Mouse (Mus musculus) myocyte (in vitro differentiated cells): ENCODE data around the gene Zcchc7. TPM values are rescaled to one million over a fixed set of nuclear protein-coding genes. Genes with fewer than 3 reads are reported as not detected.
A peak's percentile ranks its signal among the peaks of the same experiment; 100 is the strongest.

Experiments used
- H3K27me3 ChIP-seq: one replicate; pipeline ENCODE4 v1.6.1; 2011; ENCODE audit not compliant: control insufficient read depth, insufficient read depth, insufficient read length
- H3K36me3 ChIP-seq: one replicate; pipeline ENCODE4 v1.6.1; 2011; ENCODE audit not compliant: control insufficient read depth, insufficient read depth
- H3K4me2 ChIP-seq: one replicate; pipeline ENCODE4 v1.6.1; 2011; ENCODE audit warnings: low read depth, control low read depth
- H3K4me3 ChIP-seq: one replicate; pipeline ENCODE4 v1.5.1; 2011; ENCODE audit warnings: mild to moderate bottlenecking, control low read depth, moderate library complexity
- H3K79me2 ChIP-seq: one replicate; pipeline ENCODE4 v1.6.1; 2011; ENCODE audit not compliant: control insufficient read depth, insufficient read depth
- H3ac ChIP-seq: one replicate; pipeline ENCODE4 v1.6.1; 2011; ENCODE audit not compliant: control insufficient read depth, insufficient read length
- CEBPB ChIP-seq: IDR thresholded peaks from 2 replicates; pipeline ENCODE4 v1.6.1; 2011; ENCODE audit warnings: mild to moderate bottlenecking, moderate library complexity; ENCODE audit not compliant: poor library complexity, insufficient read depth, severe bottlenecking
- E2F4 ChIP-seq: IDR thresholded peaks from one replicate; pipeline ENCODE4 v1.6.1; 2011; ENCODE audit warnings: mild to moderate bottlenecking, control low read depth, moderate library complexity; ENCODE audit not compliant: insufficient read depth
- MAX ChIP-seq: IDR thresholded peaks from one replicate; pipeline ENCODE4 v1.6.1; 2011; ENCODE audit warnings: low read depth, mild to moderate bottlenecking, control low read depth
- MYOD1 ChIP-seq, 3 experiments: IDR thresholded peaks; one replicate each; pipeline ENCODE4 v1.6.1; 2011; ENCODE audit warnings: control low read depth in 2 of 3, low read depth in 2 of 3, mild to moderate bottlenecking in 2 of 3, moderate library complexity in 1 of 3; ENCODE audit not compliant: insufficient read length in 2 of 3, control insufficient read depth in 1 of 3
- MYOG ChIP-seq, 3 experiments: IDR thresholded peaks; one replicate each; pipeline ENCODE4 v1.6.1; 2011; ENCODE audit warnings: control low read depth in 2 of 3, low read depth in 2 of 3, mild to moderate bottlenecking in 2 of 3; ENCODE audit not compliant: insufficient read length in 2 of 3, control insufficient read depth in 1 of 3, insufficient read depth in 1 of 3
- POLR2A ChIP-seq: IDR thresholded peaks from one replicate; pipeline ENCODE4 v1.6.1; 2011; ENCODE audit warnings: low read depth, mild to moderate bottlenecking, control low read depth, moderate library complexity; ENCODE audit not compliant: insufficient read length
- POLR2AphosphoS2 ChIP-seq: IDR thresholded peaks from one replicate; pipeline ENCODE4 v1.6.1; 2011; ENCODE audit warnings: low read depth, control low read depth; ENCODE audit not compliant: insufficient read length
- REST ChIP-seq: IDR thresholded peaks from one replicate; pipeline ENCODE4 v1.6.1; 2011; ENCODE audit warnings: mild to moderate bottlenecking, control low read depth, moderate library complexity; ENCODE audit not compliant: insufficient read depth, insufficient read length
- SRF ChIP-seq: IDR thresholded peaks from one replicate; pipeline ENCODE4 v1.6.1; 2011; ENCODE audit warnings: low read depth; ENCODE audit not compliant: control insufficient read depth, insufficient read length
- TCF12 ChIP-seq: IDR thresholded peaks from one replicate; pipeline ENCODE4 v1.6.1; 2011; ENCODE audit warnings: mild to moderate bottlenecking, control low read depth; ENCODE audit not compliant: poor library complexity, insufficient read depth, severe bottlenecking
- TCF3 ChIP-seq: IDR thresholded peaks from one replicate; pipeline ENCODE4 v1.6.1; 2011; ENCODE audit warnings: low read depth, control low read depth; ENCODE audit not compliant: insufficient read length
- USF1 ChIP-seq: IDR thresholded peaks from one replicate; pipeline ENCODE4 v1.6.1; 2011; ENCODE audit warnings: low read depth, mild to moderate bottlenecking, control low read depth, moderate library complexity
- polyA plus RNA-seq: library from polyadenylated mRNA; unstranded; fragments of >200 nt; fragmentation: generic; extraction: Trizol; gene quantifications from one replicate; pipeline ENCODE4 v1.2.1, GENCODE M21; 2012; ENCODE audit warnings: missing spikeins

The Zcchc7 gene
- 6.9 TPM for polyA plus RNA-seq

- TF ChIP-seq MYOD1 (IDR thresholded peaks at IDR 0.05; ENCODE audit: control insufficient read depth in 1 of 3, insufficient read length in 2 of 3, low read depth in 2 of 3), result no peak
- H3K4me3 ChIP-seq, result peak within 1 kb of the TSS; percentile 85
Measured at GRCm38 (mm10) chr4:44755553-44756133, at the start of gene Zcchc7. TSS of gene Zcchc7 (plus strand) at chr4:44755877.

GRCm38 (mm10) chr4:44705967-44706366 lies 49.7 kb upstream of the Zcchc7 start:
- no peak overlapping the region for H3K4me3 ChIP-seq
- peaks cover 77% of the 10 kb centered on the region for H3K27me3 ChIP-seq
- H3ac ChIP-seq, result no peak overlapping the region
- no peaks in the 10 kb centered on the region for H3K79me2 ChIP-seq
- H3K36me3 ChIP-seq, result no peaks in the 10 kb centered on the region
- TF ChIP-seq MAX, result no peak
- TF ChIP-seq USF1, result no peak
- TF ChIP-seq TCF3, result no peak
- no peak for TF ChIP-seq TCF12
- no peak for TF ChIP-seq POLR2AphosphoS2
- TF ChIP-seq SRF, result no peak
- no peak for TF ChIP-seq E2F4
- TF ChIP-seq MYOD1 (IDR thresholded peaks at IDR 0.05; ENCODE audit: control insufficient read depth in 1 of 3, insufficient read length in 2 of 3, low read depth in 2 of 3), result no peak
- TF ChIP-seq CEBPB, result no peak
- no peak for TF ChIP-seq REST
- TF ChIP-seq POLR2A, result no peak
- TF ChIP-seq MYOG (IDR thresholded peaks at IDR 0.05; ENCODE audit: control insufficient read depth in 1 of 3, insufficient read depth in 1 of 3, insufficient read length in 2 of 3, low read depth in 2 of 3), result no peak
- H3K4me2 ChIP-seq, result no peak overlapping the region

More at GRCm38 (mm10) chr4:44755553-44756133, at the start of gene Zcchc7:
- peak within 1 kb of the TSS; percentile 90 for H3K4me2 ChIP-seq
- no peaks in the 10 kb centered on the region for H3K36me3 ChIP-seq
- peaks cover 38% of the 10 kb centered on the region for H3K79me2 ChIP-seq
- no peaks in the 10 kb centered on the region for H3K27me3 ChIP-seq
- H3ac ChIP-seq, result peak within 1 kb of the TSS; percentile 71

GRCm38 (mm10) chr4:44706865-44707264 lies 48.8 kb upstream of the Zcchc7 start:
- Histone ChIP-seq H3K4me3 (no peak overlapping the region), H3K79me2 (no peaks in the 10 kb centered on the region)
- no peak for TF ChIP-seq POLR2AphosphoS2
- TF ChIP-seq MYOG (IDR thresholded peaks at IDR 0.05; ENCODE audit: control insufficient read depth in 1 of 3, insufficient read depth in 1 of 3, insufficient read length in 2 of 3, low read depth in 2 of 3), result no peak
- no peak for TF ChIP-seq REST
- no peak for TF ChIP-seq TCF3
- no peak for TF ChIP-seq MYOD1 (IDR thresholded peaks at IDR 0.05; ENCODE audit: control insufficient read depth in 1 of 3, insufficient read length in 2 of 3, low read depth in 2 of 3)
- TF ChIP-seq MAX, result no peak
- no peak for TF ChIP-seq POLR2A
- TF ChIP-seq SRF, result no peak
- no peak for TF ChIP-seq CEBPB
- no peak for TF ChIP-seq USF1
- no peak for TF ChIP-seq E2F4
- no peak for TF ChIP-seq TCF12

GRCm38 (mm10) chr4:44708311-44708710 lies 47.4 kb upstream of the Zcchc7 start:
- Histone ChIP-seq H3K79me2 (no peaks in the 10 kb centered on the region), H3K4me2 (no peak overlapping the region), H3K4me3 (no peak overlapping the region), H3ac (no peak overlapping the region), H3K27me3 (peaks cover 77% of the 10 kb centered on the region), H3K36me3 (no peaks in the 10 kb centered on the region)
- TF ChIP-seq REST, result no peak

More at GRCm38 (mm10) chr4:44706865-44707264, 48.8 kb upstream of the Zcchc7 start:
- Histone ChIP-seq H3ac (no peak overlapping the region), H3K4me2 (no peak overlapping the region), H3K27me3 (peaks cover 79% of the 10 kb centered on the region), H3K36me3 (no peaks in the 10 kb centered on the region)

GRCm38 (mm10) chr4:44709091-44709695 lies 46.5 kb upstream of the Zcchc7 start:
- TF ChIP-seq TCF3 (no peak), MYOD1 (IDR thresholded peaks at IDR 0.05; ENCODE audit: control insufficient read depth in 1 of 3, insufficient read length in 2 of 3, low read depth in 2 of 3) (no peak), E2F4 (no peak), SRF (no peak), CEBPB (no peak), POLR2A (no peak), MYOG (IDR thresholded peaks at IDR 0.05; ENCODE audit: control insufficient read depth in 1 of 3, insufficient read depth in 1 of 3, insufficient read length in 2 of 3, low read depth in 2 of 3) (no peak), POLR2AphosphoS2 (no peak)
- Histone ChIP-seq H3K27me3 (peaks cover 77% of the 10 kb centered on the region), H3K4me2 (no peak overlapping the region), H3K79me2 (no peaks in the 10 kb centered on the region), H3K4me3 (no peak overlapping the region), H3ac (no peak overlapping the region), H3K36me3 (no peaks in the 10 kb centered on the region)
